Mouse (Mus musculus): ENCODE data around the gene Plcb4.

Plcb4 gene

GRCm38 (mm10) chr2:135761226-135761802 lies 102.5 kb downstream of the Plcb4 start:
- peak; percentile 43 for DNase-seq (ENCODE audit: low spot score)

- DNase-seq (ENCODE audit: low spot score): peak; percentile 34
These were observed 105.9 kb downstream of the Plcb4 start for GRCm38 (mm10) chr2:135764706-135765105.

GRCm38 (mm10) chr2:135766471-135767063 lies 107.8 kb downstream of the Plcb4 start:
- peak; percentile 66 for DNase-seq (ENCODE audit: low spot score)

GRCm38 (mm10) chr2:135767535-135767934 lies 108.7 kb downstream of the Plcb4 start:
- no peak for DNase-seq (ENCODE audit: low spot score)

GRCm38 (mm10) chr2:135769701-135770100 lies 110.9 kb downstream of the Plcb4 start:
- no peak for DNase-seq (ENCODE audit: low spot score)

GRCm38 (mm10) chr2:135770226-135770625 lies 111.4 kb downstream of the Plcb4 start:
- no peak for DNase-seq (ENCODE audit: low spot score)

GRCm38 (mm10) chr2:135773194-135773972 lies 114.6 kb downstream of the Plcb4 start:
- DNase-seq (ENCODE audit: low spot score): no peak

- no peak for DNase-seq (ENCODE audit: low spot score)
These were observed 116.2 kb downstream of the Plcb4 start for GRCm38 (mm10) chr2:135775026-135775425.

GRCm38 (mm10) chr2:135776131-135776775 lies 117.4 kb downstream of the Plcb4 start:
- no peak for DNase-seq (ENCODE audit: low spot score)

GRCm38 (mm10) chr2:135781391-135781790 lies 122.6 kb downstream of the Plcb4 start:
- peak; percentile 43 for DNase-seq (ENCODE audit: low spot score)

GRCm38 (mm10) chr2:135787415-135787814 lies 128.6 kb downstream of the Plcb4 start:
- DNase-seq (ENCODE audit: low spot score): no peak

- no peak for DNase-seq (ENCODE audit: low spot score)
These were observed 134.1 kb downstream of the Plcb4 start for GRCm38 (mm10) chr2:135792907-135793306.

- no peak for DNase-seq (ENCODE audit: low spot score)
These were observed 137.9 kb downstream of the Plcb4 start for GRCm38 (mm10) chr2:135796684-135797083.

- no peak for DNase-seq (ENCODE audit: low spot score)
These were observed 139.1 kb downstream of the Plcb4 start for GRCm38 (mm10) chr2:135797677-135798546.

GRCm38 (mm10) chr2:135799149-135799770 lies 140.4 kb downstream of the Plcb4 start:
- no peak for DNase-seq (ENCODE audit: low spot score)

- no peak for DNase-seq (ENCODE audit: low spot score)
These were observed 141.6 kb downstream of the Plcb4 start for GRCm38 (mm10) chr2:135800385-135800784.

- DNase-seq (ENCODE audit: low spot score): no peak
These were observed 144.2 kb downstream of the Plcb4 start for GRCm38 (mm10) chr2:135802878-135803450.

GRCm38 (mm10) chr2:135805748-135806685 lies 147.2 kb downstream of the Plcb4 start:
- no peak for DNase-seq (ENCODE audit: low spot score)

- no peak for DNase-seq (ENCODE audit: low spot score)
These were observed 149.5 kb downstream of the Plcb4 start for GRCm38 (mm10) chr2:135808342-135808741.

GRCm38 (mm10) chr2:135810841-135811240 lies 152.0 kb downstream of the Plcb4 start:
- DNase-seq (ENCODE audit: low spot score): peak; percentile 15
